Mouse (Mus musculus) right cerebral cortex, postnatal 36 days (tissue): ENCODE results near the gene Aco2.

Experiments used
- DNase-seq, 2 experiments: peaks; one replicate each; pipeline ENCODE4 v3.0.0; 2022; ENCODE audit warnings: low spot score in 2 of 2, mixed read lengths in 1 of 2

Gene Aco2

DNA sequence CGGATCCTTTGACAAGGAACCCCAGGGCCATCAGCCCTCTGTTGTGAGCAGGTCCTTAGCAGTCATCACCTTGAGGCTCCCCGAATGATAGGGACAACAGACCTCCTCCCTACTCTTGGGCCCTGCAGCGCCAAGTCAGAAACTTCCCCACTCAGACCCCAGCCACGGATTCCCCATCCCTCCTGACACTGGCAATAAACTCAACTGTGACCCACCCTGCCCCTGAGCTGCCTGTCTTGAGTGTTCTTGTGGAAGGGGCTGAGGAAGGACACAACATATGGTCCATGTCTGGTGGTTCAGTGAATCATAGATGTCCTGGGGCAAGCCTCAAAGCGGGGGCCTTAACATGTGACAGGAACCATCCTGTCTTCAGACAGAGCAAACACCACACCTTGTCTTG lies 78.6 kb downstream of the Aco2 start:
- DNase-seq, result no peak

GRCm38 (mm10) chr15:81951159-81951558 lies 79.0 kb downstream of the Aco2 start:
- no peak for DNase-seq

GRCm38 (mm10) chr15:81952310-81952709 lies 80.2 kb downstream of the Aco2 start:
- no peak for DNase-seq

- DNase-seq, result no peak
Measured at GRCm38 (mm10) chr15:81954151-81954583, 82.1 kb downstream of the Aco2 start.

DNA sequence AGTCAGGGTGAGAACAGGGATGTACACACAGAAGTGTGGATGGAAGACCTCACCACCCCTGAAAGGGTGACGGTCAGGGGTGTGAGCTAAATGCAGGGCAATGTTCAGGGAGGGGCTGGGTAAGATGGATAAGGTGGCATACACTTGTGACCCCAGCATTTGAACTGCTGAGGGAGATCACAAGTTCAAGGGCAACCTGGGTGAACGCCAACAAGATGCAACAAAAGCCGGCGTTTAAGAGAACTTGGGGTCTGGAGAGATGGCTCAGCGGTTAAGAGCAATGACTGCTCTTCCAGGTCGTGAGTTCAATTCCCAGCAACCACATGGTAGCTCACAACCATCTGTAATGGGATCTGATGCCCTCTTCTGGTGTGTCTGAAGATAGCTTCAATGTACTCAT lies 82.6 kb downstream of the Aco2 start:
- DNase-seq, result no peak

GRCm38 (mm10) chr15:81955414-81955813 lies 83.3 kb downstream of the Aco2 start:
- DNase-seq, result no peak

DNA sequence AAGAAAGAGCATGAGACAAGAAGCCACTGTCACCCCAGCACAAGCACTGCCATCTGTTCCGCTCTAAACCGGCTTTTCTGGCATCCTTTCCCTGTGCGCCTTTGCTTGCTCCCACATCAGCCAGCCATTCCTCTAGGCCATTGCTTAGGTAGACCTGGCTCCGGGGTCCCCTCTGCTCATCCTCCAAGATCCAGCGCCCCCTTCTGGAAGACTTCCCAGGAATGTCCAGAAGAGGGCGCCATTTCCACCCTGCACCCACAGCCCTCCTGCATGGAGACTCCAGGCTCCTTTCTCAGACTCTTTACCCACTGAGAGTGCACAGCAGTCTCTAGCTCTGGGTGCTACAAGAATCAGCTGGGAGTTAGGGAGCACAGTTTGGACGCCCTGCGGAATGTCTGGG lies 84.3 kb downstream of the Aco2 start:
- no peak for DNase-seq

DNA sequence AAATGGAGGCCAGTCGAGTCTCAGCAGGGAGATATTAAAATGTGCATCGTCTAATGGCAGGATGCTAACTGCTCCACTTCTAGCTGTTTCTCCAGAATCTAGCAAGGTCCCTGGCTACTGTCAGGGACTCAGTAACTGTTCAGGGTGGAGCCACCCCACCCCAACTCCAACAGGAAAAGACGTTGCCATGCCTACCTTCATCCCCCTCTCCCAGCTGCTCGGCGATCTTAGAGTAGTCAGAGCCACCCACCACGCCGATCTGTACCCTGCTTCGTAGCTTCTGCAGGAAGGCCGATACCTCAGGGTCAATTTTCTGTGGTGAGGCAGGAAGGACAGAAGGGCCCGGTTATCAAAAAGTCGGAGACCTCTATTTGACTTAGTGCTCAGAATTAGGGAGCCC lies 85.5 kb downstream of the Aco2 start:
- no peak for DNase-seq

DNA sequence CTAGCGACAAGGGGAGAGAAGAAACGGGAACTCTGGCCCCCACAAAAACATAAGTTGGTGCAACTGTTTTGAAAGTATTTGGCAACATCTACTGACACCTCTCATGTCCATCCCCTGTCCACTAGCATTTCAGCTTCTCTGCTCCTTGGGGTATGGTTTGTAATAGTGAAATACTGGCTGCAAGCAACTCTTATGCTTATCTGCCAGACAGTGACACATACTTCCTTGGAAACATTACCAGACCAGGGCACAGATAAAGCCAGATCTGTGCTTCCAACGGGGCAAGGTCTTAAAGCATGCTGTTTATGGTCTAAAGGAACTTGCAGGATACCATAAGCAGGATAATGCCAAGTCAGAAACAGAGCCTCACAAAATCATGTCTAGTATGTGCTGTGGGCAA lies 86.8 kb downstream of the Aco2 start:
- no peak for DNase-seq

GRCm38 (mm10) chr15:81960171-81961077 lies 88.3 kb downstream of the Aco2 start, which contains the start of gene Pmm1:
Gene Pmm1, minus strand, starts transcription at chr15:81960930.
- peak; percentile 97 to 98 for DNase-seq

DNA sequence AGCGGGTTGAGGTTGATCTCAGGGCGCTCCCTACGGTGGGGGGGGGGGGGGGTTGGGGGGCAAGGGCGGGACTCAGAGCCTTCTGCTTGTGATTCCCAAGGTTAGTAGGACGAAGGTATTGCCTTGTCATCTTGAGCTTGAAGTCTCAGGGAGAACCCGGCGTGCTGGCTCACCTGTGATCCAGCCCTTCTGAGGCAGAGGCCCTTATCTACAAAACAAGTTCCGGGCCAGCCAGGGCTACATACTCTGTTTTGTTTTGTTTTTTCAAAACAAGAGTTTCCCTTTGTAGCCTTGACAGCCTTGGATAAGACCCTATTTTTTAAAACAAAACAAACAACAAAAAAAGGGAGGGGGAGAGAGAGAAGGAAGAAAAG lies 89.0 kb downstream of the Aco2 start:
- DNase-seq, result no peak

- no peak for DNase-seq
Measured at GRCm38 (mm10) chr15:81964262-81964661, 92.2 kb downstream of the Aco2 start.
